Mouse (Mus musculus): ENCODE measurements at regions not wholly inside any gene's neighbourhood (a gene's known extent, or its start where the extent isn't known, plus 50 kb on each side); places are given as distances from the start of the nearest gene placed in this dataset.

DNA sequence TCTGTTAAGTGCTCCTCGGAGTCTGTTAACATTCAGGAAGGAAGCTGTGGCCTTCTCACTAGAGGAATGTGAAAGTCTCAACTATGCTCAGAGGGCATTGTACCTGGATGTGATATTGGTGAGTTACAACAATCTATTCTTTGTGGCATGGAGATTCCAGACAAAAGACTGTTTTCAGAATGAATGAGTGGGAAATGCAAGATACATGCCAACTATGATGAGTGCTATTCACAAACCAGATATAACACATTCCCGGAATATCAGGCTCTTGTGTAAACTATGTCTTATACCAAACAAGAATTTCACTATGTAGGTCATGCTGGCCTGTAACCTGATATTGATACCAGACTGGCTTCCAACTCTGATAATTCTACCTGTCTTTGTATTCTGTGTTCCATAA lies 279.4 kb upstream of the Cypt12 start:
- DNase-seq = no peak
